Mouse (Mus musculus) adrenal gland, adult 8-10 months (tissue): ENCODE results near the gene Gm14180. TPM values are rescaled to one million over a fixed set of nuclear protein-coding genes. Genes with fewer than 3 reads are reported as not detected.
"Not testable (repeated sequence)": the region's sequence is repeated elsewhere in the genome, so short reads cannot be mapped to it uniquely, and the experiment has no call there.

Source experiments
- DNase-seq: peaks from one replicate; pipeline ENCODE4 v3.0.0; 2022
- total RNA-seq, 4 experiments: library from RNA; stranded (reverse); gene quantifications; 2 replicates each; pipeline ENCODE4 v1.2.4; 2022

Gm14180 gene
- not detected for total RNA-seq

GRCm38 (mm10) chr11:99734190-99734589 lies at the start of gene Gm14180:
TSS of gene Gm14180 (minus strand) at chr11:99734290.
- DNase-seq: no peak

GRCm38 (mm10) chr11:99780604-99781003 lies 46.5 kb upstream of the Gm14180 start, which contains the start of gene Krtap4-8:
TSS of gene Krtap4-8 (minus strand) at chr11:99780704.
- no peak for DNase-seq

GRCm38 (mm10) chr11:99778401-99778800 lies 44.3 kb upstream of the Gm14180 start:
- no peak for DNase-seq

- not testable (repeated sequence) for DNase-seq
Observed at GRCm38 (mm10) chr11:99772813-99773212, 38.7 kb upstream of the Gm14180 start, which contains the start of gene Gm11595. TSS of gene Gm11595 (minus strand) at chr11:99772913.

GRCm38 (mm10) chr11:99768410-99768809 lies 34.3 kb upstream of the Gm14180 start:
- DNase-seq: no peak

GRCm38 (mm10) chr11:99758877-99759276 lies 24.8 kb upstream of the Gm14180 start:
- DNase-seq: no peak

GRCm38 (mm10) chr11:99743985-99744384 lies 9.9 kb upstream of the Gm14180 start:
- DNase-seq: no peak

GRCm38 (mm10) chr11:99724061-99724460 lies 10.0 kb downstream of the Gm14180 start:
- DNase-seq: no peak

- DNase-seq: no peak
Observed at GRCm38 (mm10) chr11:99718759-99719158, 15.3 kb downstream of the Gm14180 start.

GRCm38 (mm10) chr11:99690463-99690862 lies 43.6 kb downstream of the Gm14180 start, which contains the start of gene Gm14190:
TSS of gene Gm14190 (minus strand) at chr11:99690740.
- DNase-seq: no peak

GRCm38 (mm10) chr11:99685235-99685634 lies 48.9 kb downstream of the Gm14180 start:
- not testable (repeated sequence) for DNase-seq

Other genes with a start within 250 kb of the Gm14180 start
- gene Krt23, start 241.2 kb downstream of the Gm14180 start, total RNA-seq: under 1 TPM in 1 of 4 experiments, not detected in 3; 0.20 TPM
- gene Krt39, start 213.0 kb downstream of the Gm14180 start, total RNA-seq: not detected
- gene Krt40, start 191.1 kb downstream of the Gm14180 start, total RNA-seq: not detected
- not detected for gene Krtap3-3, start 183.4 kb downstream of the Gm14180 start, total RNA-seq
- not detected for gene Krtap3-2, start 177.4 kb downstream of the Gm14180 start, total RNA-seq
- not detected for gene Gm11939, start 174.8 kb downstream of the Gm14180 start, total RNA-seq
- not detected for gene Krtap3-1, start 167.7 kb downstream of the Gm14180 start, total RNA-seq
- gene Krtap1-5, start 153.3 kb downstream of the Gm14180 start, total RNA-seq: not detected
- not detected for gene Krtap1-4, start 150.6 kb downstream of the Gm14180 start, total RNA-seq
- not detected for gene Krtap1-3, start 143.0 kb downstream of the Gm14180 start, total RNA-seq
- gene Krtap9-3, start 136.2 kb downstream of the Gm14180 start, total RNA-seq: not detected
- gene Gm11938, start 131.0 kb downstream of the Gm14180 start, total RNA-seq: not detected
- not detected for gene Gm11937, start 124.1 kb downstream of the Gm14180 start, total RNA-seq
- gene Krtap2-4, start 119.4 kb downstream of the Gm14180 start, total RNA-seq: not detected
- gene Gm11562, start 113.9 kb downstream of the Gm14180 start, total RNA-seq: not detected
- gene Krtap4-1, start 106.1 kb downstream of the Gm14180 start, total RNA-seq: not detected
- gene Krtap4-2, start 99.2 kb downstream of the Gm14180 start, total RNA-seq: not detected
- gene Krtap4-7, start 90.2 kb downstream of the Gm14180 start, total RNA-seq: not detected
- not detected for gene Gm11555, start 84.1 kb downstream of the Gm14180 start, total RNA-seq
- not detected for gene Gm11563, start 75.3 kb downstream of the Gm14180 start, total RNA-seq
- gene Krtap4-6, start 68.3 kb downstream of the Gm14180 start, total RNA-seq: not detected
- not detected for gene Gm14190, start 43.5 kb downstream of the Gm14180 start, total RNA-seq
- gene Gm11595, start 38.6 kb upstream of the Gm14180 start, total RNA-seq: not detected
- gene Krtap4-8, start 46.4 kb upstream of the Gm14180 start, total RNA-seq: not detected
- gene Krtap4-9, start 50.9 kb upstream of the Gm14180 start, total RNA-seq: not detected
- not detected for gene Gm11596, start 59.2 kb upstream of the Gm14180 start, total RNA-seq
- not detected for gene Gm11569, start 64.6 kb upstream of the Gm14180 start, total RNA-seq
- not detected for gene Gm11554, start 70.2 kb upstream of the Gm14180 start, total RNA-seq
- not detected for gene Krtap4-13, start 75.6 kb upstream of the Gm14180 start, total RNA-seq
- not detected for gene Gm11564, start 81.4 kb upstream of the Gm14180 start, total RNA-seq
- gene 2300003K06Rik, start 103.8 kb upstream of the Gm14180 start, total RNA-seq: not detected
- not detected for gene Krtap4-16, start 117.3 kb upstream of the Gm14180 start, total RNA-seq
- gene Gm11568, start 123.6 kb upstream of the Gm14180 start, total RNA-seq: not detected
- gene Gm11559, start 130.2 kb upstream of the Gm14180 start, total RNA-seq: not detected
- gene Krtap9-1, start 139.1 kb upstream of the Gm14180 start, total RNA-seq: not detected
- not detected for gene Gm11567, start 144.9 kb upstream of the Gm14180 start, total RNA-seq
- gene Krtap31-1, start 173.6 kb upstream of the Gm14180 start, total RNA-seq: not detected
- gene Gm11565, start 180.5 kb upstream of the Gm14180 start, total RNA-seq: not detected
- gene Krtap31-2, start 202.0 kb upstream of the Gm14180 start, total RNA-seq: not detected
- gene Krtap9-5, start 214.2 kb upstream of the Gm14180 start, total RNA-seq: not detected
- not detected for gene Krtap29-1, start 244.8 kb upstream of the Gm14180 start, total RNA-seq